Mouse (Mus musculus) embryonic facial prominence, embryonic 13.5 days (tissue): Measurements from ENCODE around the gene Arhgap28. TPM values are rescaled to one million over a fixed set of nuclear protein-coding genes. Genes with fewer than 3 reads are reported as not detected.
"Not testable (repeated sequence)": the region's sequence is repeated elsewhere in the genome, so short reads cannot be mapped to it uniquely, and the experiment has no call there.

Experiments
- ATAC-seq: fragments of 200-750 bp; cut with Nextera tagmentation; 2 replicates; pipeline ENCODE4 v1.8.0; 2017; ENCODE audit warnings: low read depth; ENCODE audit not compliant: insufficient number of reproducible peaks, insufficient read depth, low FRiP score, low TSS enrichment
- H3K27ac ChIP-seq: fragments of 300-500 bp; sonication (generic); 2 replicates; pipeline ENCODE4 v1.5.1; 2015; ENCODE audit warnings: moderate library complexity, mild to moderate bottlenecking, inconsistent platforms
- H3K27me3 ChIP-seq: fragments of 300-500 bp; sonication (generic); 2 replicates; pipeline ENCODE4 v1.6.1; 2015; ENCODE audit warnings: mild to moderate bottlenecking, inconsistent platforms
- H3K36me3 ChIP-seq: fragments of 300-500 bp; sonication (generic); 2 replicates; pipeline ENCODE4 v1.6.1; 2015; ENCODE audit warnings: mild to moderate bottlenecking, inconsistent platforms
- H3K4me1 ChIP-seq: fragments of 300-500 bp; sonication (generic); 2 replicates; pipeline ENCODE4 v1.6.1; 2015; ENCODE audit warnings: inconsistent platforms
- H3K4me2 ChIP-seq: fragments of 300-500 bp; sonication (generic); 2 replicates; pipeline ENCODE4 v1.6.1; 2015; ENCODE audit warnings: moderate library complexity, mild to moderate bottlenecking, inconsistent platforms
- H3K4me3 ChIP-seq: fragments of 300-500 bp; sonication (generic); 2 replicates; pipeline ENCODE4 v1.5.1; 2015; ENCODE audit warnings: mild to moderate bottlenecking, inconsistent platforms
- H3K9ac ChIP-seq: fragments of 300-500 bp; sonication (generic); 2 replicates; pipeline ENCODE4 v1.6.1; 2015; ENCODE audit warnings: mild to moderate bottlenecking, inconsistent platforms
- H3K9me3 ChIP-seq: fragments of 300-500 bp; sonication (generic); 2 replicates; pipeline ENCODE4 v1.6.1; 2016; ENCODE audit warnings: inconsistent platforms
- WGBS: fragments of 180-500 bp; shearing (Covaris S2); methylation state at CpG from one replicate; pipeline ENCODE4 v1.1.7; 2015; ENCODE audit warnings: mixed read lengths; 5-methylcytosine and 5-hydroxymethylcytosine counted together
- polyA plus RNA-seq: library from polyadenylated mRNA; unstranded; fragments of >200 nt; fragmentation: Nextera tagmentation; extraction: Ambion mirVana; gene quantifications from 2 replicates; pipeline ENCODE4 v1.2.1, GENCODE M21; 2015

Gene Arhgap28
- polyA plus RNA-seq, 1 experiment from 2014 or later, result 56.6 TPM

GRCm38 (mm10) chr17:67866026-67866425 lies 137.9 kb downstream of the Arhgap28 start:
- Histone ChIP-seq H3K4me2 (peak overlapping the region; percentile 45), H3K9ac (no peak overlapping the region; the same call in 1 of the 2 replicates), H3K9me3 (peaks cover 3% of the 10 kb centered on the region; the same call in 1 of the 2 replicates), H3K27me3 (no peaks in the 10 kb centered on the region), H3K4me3 (no peak overlapping the region), H3K27ac (peak overlapping the region; percentile 98), H3K4me1 (peaks cover 38% of the 10 kb centered on the region), H3K36me3 (peaks cover 53% of the 10 kb centered on the region)
- WGBS, result 24% methylated on average over 9 of the region's 9 CpGs
- no peak for ATAC-seq

- Histone ChIP-seq H3K4me1 (peaks cover 34% of the 10 kb centered on the region), H3K4me2 (no peak overlapping the region), H3K9ac (no peak overlapping the region), H3K4me3 (no peak overlapping the region), H3K27ac (peak overlapping the region; percentile 98), H3K9me3 (peaks cover 3% of the 10 kb centered on the region; the same call in 1 of the 2 replicates), H3K27me3 (no peaks in the 10 kb centered on the region), H3K36me3 (peaks cover 57% of the 10 kb centered on the region)
- WGBS, result 38% methylated on average over 3 of the region's 3 CpGs
- ATAC-seq, result no peak
Measured at GRCm38 (mm10) chr17:67864912-67865311, 139.0 kb downstream of the Arhgap28 start.

- peaks cover 57% of the 10 kb centered on the region for H3K36me3 ChIP-seq
- peak overlapping the region; percentile 98 for H3K27ac ChIP-seq
- peaks cover 3% of the 10 kb centered on the region; the same call in 1 of the 2 replicates for H3K9me3 ChIP-seq
Measured at GRCm38 (mm10) chr17:67864363-67864762, 139.6 kb downstream of the Arhgap28 start.

GRCm38 (mm10) chr17:67861744-67862535 lies 142.0 kb downstream of the Arhgap28 start:
- no peak for ATAC-seq
- Histone ChIP-seq H3K4me1 (peaks cover 28% of the 10 kb centered on the region), H3K27ac (no peak overlapping the region), H3K9ac (no peak overlapping the region), H3K4me3 (no peak overlapping the region), H3K36me3 (peaks cover 66% of the 10 kb centered on the region), H3K4me2 (no peak overlapping the region), H3K27me3 (no peaks in the 10 kb centered on the region), H3K9me3 (no peaks in the 10 kb centered on the region)
- WGBS, result 76% methylated on average over 16 of the region's 16 CpGs

More at GRCm38 (mm10) chr17:67864363-67864762, 139.6 kb downstream of the Arhgap28 start:
- Histone ChIP-seq H3K9ac (no peak overlapping the region), H3K4me3 (no peak overlapping the region), H3K4me2 (no peak overlapping the region), H3K27me3 (no peaks in the 10 kb centered on the region), H3K4me1 (peaks cover 33% of the 10 kb centered on the region)
- no peak for ATAC-seq
- WGBS, result 90% methylated on average over 10 of the region's 10 CpGs

GRCm38 (mm10) chr17:67861080-67861630 lies 142.8 kb downstream of the Arhgap28 start:
- H3K4me3 ChIP-seq, result no peak overlapping the region
- no peak for ATAC-seq
- no peaks in the 10 kb centered on the region for H3K9me3 ChIP-seq
- H3K36me3 ChIP-seq, result peaks cover 70% of the 10 kb centered on the region
- no peak overlapping the region for H3K4me2 ChIP-seq
- no peaks in the 10 kb centered on the region for H3K27me3 ChIP-seq
- WGBS, result 87% methylated on average over 10 of the region's 10 CpGs
- H3K4me1 ChIP-seq, result peaks cover 23% of the 10 kb centered on the region
- H3K9ac ChIP-seq, result no peak overlapping the region
- no peak overlapping the region for H3K27ac ChIP-seq

GRCm38 (mm10) chr17:67841494-67841893 lies 162.4 kb downstream of the Arhgap28 start:
- not testable (repeated sequence) for H3K4me1 ChIP-seq, H3K27me3 ChIP-seq, H3K4me2 ChIP-seq, H3K27ac ChIP-seq, H3K9ac ChIP-seq, ATAC-seq, H3K4me3 ChIP-seq, H3K9me3 ChIP-seq
- 95% methylated on average over 2 of the region's 2 CpGs for WGBS
- H3K36me3 ChIP-seq, result peaks cover 37% of the 10 kb centered on the region

GRCm38 (mm10) chr17:67838948-67839347 lies 165.0 kb downstream of the Arhgap28 start:
- Histone ChIP-seq H3K9ac (no peak overlapping the region), H3K4me1 (no peaks in the 10 kb centered on the region), H3K27ac (no peak overlapping the region), H3K4me2 (no peak overlapping the region), H3K4me3 (no peak overlapping the region), H3K27me3 (no peaks in the 10 kb centered on the region), H3K36me3 (peaks cover 24% of the 10 kb centered on the region), H3K9me3 (peaks cover 5% of the 10 kb centered on the region)
- no peak for ATAC-seq
- WGBS, result 91% methylated on average over 13 of the region's 13 CpGs

- H3K27ac ChIP-seq, result no peak overlapping the region
- WGBS, result 64% methylated on average over 17 of the region's 17 CpGs
- H3K4me2 ChIP-seq, result no peak overlapping the region
- peaks cover 14% of the 10 kb centered on the region for H3K36me3 ChIP-seq
- ATAC-seq, result no peak
- H3K4me1 ChIP-seq, result no peaks in the 10 kb centered on the region
- H3K9ac ChIP-seq, result no peak overlapping the region
- H3K27me3 ChIP-seq, result no peaks in the 10 kb centered on the region
- H3K4me3 ChIP-seq, result no peak overlapping the region
- H3K9me3 ChIP-seq, result peaks cover 5% of the 10 kb centered on the region
Measured at GRCm38 (mm10) chr17:67837351-67838090, 166.4 kb downstream of the Arhgap28 start.

- Histone ChIP-seq H3K4me3 (no peak overlapping the region), H3K27ac (no peak overlapping the region), H3K9me3 (peaks cover 5% of the 10 kb centered on the region), H3K4me1 (no peaks in the 10 kb centered on the region), H3K9ac (no peak overlapping the region), H3K4me2 (no peak overlapping the region), H3K36me3 (peaks cover 8% of the 10 kb centered on the region; the same call in 1 of the 2 replicates), H3K27me3 (no peaks in the 10 kb centered on the region)
- 94% methylated on average over 20 of the region's 20 CpGs for WGBS
- ATAC-seq, result no peak
Measured at GRCm38 (mm10) chr17:67836146-67836895, 167.6 kb downstream of the Arhgap28 start.

- Histone ChIP-seq H3K9ac (no peak overlapping the region), H3K27ac (no peak overlapping the region), H3K9me3 (peaks cover 6% of the 10 kb centered on the region; the same call in 1 of the 2 replicates), H3K4me1 (no peaks in the 10 kb centered on the region), H3K36me3 (0 out of 2 replicates have a peak, but pooled peaks cover 3% of the 10 kb centered on the region), H3K27me3 (no peaks in the 10 kb centered on the region), H3K4me2 (no peak overlapping the region), H3K4me3 (no peak overlapping the region)
- ATAC-seq, result no peak
- 92% methylated on average over 3 of the region's 3 CpGs for WGBS
Measured at GRCm38 (mm10) chr17:67827431-67827830, 176.5 kb downstream of the Arhgap28 start.

GRCm38 (mm10) chr17:67816916-67817315 lies 187.0 kb downstream of the Arhgap28 start:
- no peak overlapping the region for H3K4me3 ChIP-seq
- ATAC-seq, result no peak
- H3K9me3 ChIP-seq, result no peaks in the 10 kb centered on the region
- H3K4me2 ChIP-seq, result no peak overlapping the region
- no peaks in the 10 kb centered on the region for H3K27me3 ChIP-seq
- H3K9ac ChIP-seq, result no peak overlapping the region
- 91% methylated on average over 10 of the region's 10 CpGs for WGBS
- no peak overlapping the region for H3K27ac ChIP-seq
- peaks cover 17% of the 10 kb centered on the region for H3K36me3 ChIP-seq
- no peaks in the 10 kb centered on the region for H3K4me1 ChIP-seq
